Mouse (Mus musculus) liver, embryonic 14.5 days (tissue): Measurements from ENCODE around the gene Pomgnt2.

Source experiments
- CTCF ChIP-seq: IDR thresholded peaks from 2 replicates; pipeline ENCODE4 v1.5.1; 2016; ENCODE audit warnings: antibody characterized with exemption, low read depth, control low read depth
- EP300 ChIP-seq: IDR thresholded peaks from 2 replicates; pipeline ENCODE4 v1.6.1; 2016; ENCODE audit warnings: antibody characterized with exemption, low read depth

DNA sequence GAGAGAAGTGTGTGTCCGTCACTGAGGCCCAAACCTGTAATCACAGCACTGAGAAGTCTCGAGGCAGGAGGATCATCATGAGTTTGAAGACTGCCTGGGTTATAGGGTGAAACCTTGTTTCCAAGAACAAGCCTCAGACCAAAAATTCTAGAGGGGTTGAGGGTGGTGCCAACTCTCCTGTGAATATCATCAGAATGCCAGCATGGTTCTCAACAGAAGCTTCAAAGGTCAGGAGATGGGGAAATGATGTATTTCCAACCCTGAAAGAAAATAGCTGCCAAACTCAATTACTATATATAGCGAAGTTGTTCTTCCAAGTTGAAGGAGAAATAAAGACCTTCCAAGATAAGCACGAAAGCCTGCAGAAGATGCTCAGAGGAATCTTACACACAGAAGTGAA lies 42.9 kb upstream of the Pomgnt2 start:
- TF ChIP-seq EP300 (no peak), CTCF (no peak)
